Mouse (Mus musculus) kidney, adult 2 months (tissue): Measurements from ENCODE around the gene Grb7. TPM values are rescaled to one million over a fixed set of nuclear protein-coding genes. Genes with fewer than 3 reads are reported as not detected.

Source experiments
- DNase-seq: peaks from one replicate; pipeline ENCODE4 v3.0.0; 2021
- H3K27ac ChIP-seq: fragments of 200-500 bp; 2 replicates; pipeline ENCODE4 v1.5.1; 2012; ENCODE audit warnings: low read depth, low read length, control low read depth, inconsistent platforms; ENCODE audit not compliant: insufficient read depth
- H3K27me3 ChIP-seq: fragments of 200-500 bp; replicated peaks from 2 replicates; pipeline ENCODE4 v1.6.1; 2012; ENCODE audit warnings: mild to moderate bottlenecking, moderate library complexity, low read length, inconsistent platforms; ENCODE audit not compliant: control insufficient read depth, insufficient read depth
- H3K36me3 ChIP-seq: fragments of 200-500 bp; 2 replicates; pipeline ENCODE4 v1.6.1; 2012; ENCODE audit warnings: mild to moderate bottlenecking, moderate library complexity, low read length, inconsistent platforms; ENCODE audit not compliant: control insufficient read depth, insufficient read depth
- H3K4me1 ChIP-seq: fragments of 200-500 bp; 2 replicates; pipeline ENCODE4 v1.6.1; 2011; ENCODE audit warnings: low read length; ENCODE audit not compliant: control insufficient read depth, insufficient read depth
- H3K4me3 ChIP-seq: fragments of 200-500 bp; 2 replicates; pipeline ENCODE4 v1.5.1; 2011; ENCODE audit warnings: mild to moderate bottlenecking, low read depth, low read length, control low read depth; ENCODE audit not compliant: insufficient read depth
- CTCF ChIP-seq: fragments of 200-500 bp; conservative IDR thresholded peaks from 2 replicates; pipeline ENCODE4 v1.5.1; 2011; ENCODE audit warnings: low read depth, mild to moderate bottlenecking, control low read depth, low read length, moderate library complexity, mixed read lengths; ENCODE audit not compliant: insufficient read depth, insufficient read length
- POLR2A ChIP-seq: fragments of 200-500 bp; IDR thresholded peaks from one replicate; pipeline ENCODE4 v1.6.1; 2011; ENCODE audit warnings: low read depth, low read length, control low read depth
- WGBS: fragments of 180-500 bp; shearing (Covaris S2); methylation state at CpG from one replicate; pipeline ENCODE4 v1.1.7; 2018; 5-methylcytosine and 5-hydroxymethylcytosine counted together
- polyA plus RNA-seq: library from polyadenylated mRNA; depleted of rRNA; stranded (reverse); fragments of >200 nt; gene quantifications from 2 replicates; pipeline ENCODE4 v1.2.3, GENCODE M21; 2012; rRNA removed

Gene Grb7
- polyA plus RNA-seq: 143 and 160 TPM in 2 replicates

DNA sequence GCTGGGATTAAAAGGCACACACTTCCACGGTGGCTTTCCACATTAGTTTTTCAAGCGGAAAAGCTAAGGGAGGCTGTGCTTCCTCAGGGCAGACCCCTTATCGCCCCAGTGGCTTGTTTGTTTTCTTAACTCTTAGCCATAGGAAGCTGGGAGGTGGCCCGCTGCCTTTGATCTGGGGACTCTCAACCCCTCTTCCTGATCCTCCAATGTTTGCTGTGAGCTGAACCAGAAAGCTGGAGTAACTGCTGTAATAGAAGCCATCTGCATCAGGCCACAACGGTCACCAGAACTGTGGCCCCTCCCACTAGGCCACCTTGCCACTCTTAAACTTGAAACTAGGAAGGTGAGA lies at the start of gene Grb7:
TSS of gene Grb7 (plus strand) at position 182 of the 349 bp plus-strand sequence.
- peak within 1 kb of the TSS; percentile 98 for H3K27ac ChIP-seq

DNA sequence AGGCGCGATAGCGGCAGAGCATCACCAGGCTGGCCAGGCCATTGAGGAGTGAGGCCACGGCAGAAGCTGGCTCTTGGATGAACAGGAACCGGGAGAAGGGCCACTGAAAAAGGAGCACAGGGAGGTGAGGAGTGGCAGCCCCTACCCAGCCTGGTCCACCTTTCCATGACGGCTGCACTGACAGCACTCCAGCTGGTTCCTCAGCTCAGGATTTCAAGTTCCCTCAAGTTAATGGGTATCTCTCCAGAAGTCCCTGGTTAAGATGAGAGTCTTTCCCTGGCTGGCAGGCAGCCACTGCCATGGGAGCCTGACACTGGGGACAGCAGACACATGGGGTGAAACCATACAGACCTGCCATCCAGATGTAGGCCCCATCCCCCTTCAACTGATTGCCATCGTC lies 48.2 kb upstream of the Grb7 start:
- Histone ChIP-seq H3K27ac (no peak overlapping the region), H3K4me3 (no peak overlapping the region), H3K4me1 (peaks cover 24% of the 10 kb centered on the region), H3K36me3 (no peaks in the 10 kb centered on the region), H3K27me3 (no peaks in the 10 kb centered on the region)
- 87% methylated on average over 7 of the region's 7 CpGs for WGBS
- DNase-seq: no peak
- TF ChIP-seq CTCF: no peak
- TF ChIP-seq POLR2A: no peak

More for the DNA sequence above, at the start of gene Grb7:
- TF ChIP-seq CTCF (no peak), POLR2A (no peak)
- peaks cover 26% of the 10 kb centered on the region for H3K4me1 ChIP-seq
- no peaks in the 10 kb centered on the region for H3K27me3 ChIP-seq
- H3K36me3 ChIP-seq: peaks cover 1% of the 10 kb centered on the region
- H3K4me3 ChIP-seq: peak within 1 kb of the TSS; percentile 89
- WGBS: 7% methylated on average over 5 of the region's 5 CpGs
- no peak for DNase-seq

DNA sequence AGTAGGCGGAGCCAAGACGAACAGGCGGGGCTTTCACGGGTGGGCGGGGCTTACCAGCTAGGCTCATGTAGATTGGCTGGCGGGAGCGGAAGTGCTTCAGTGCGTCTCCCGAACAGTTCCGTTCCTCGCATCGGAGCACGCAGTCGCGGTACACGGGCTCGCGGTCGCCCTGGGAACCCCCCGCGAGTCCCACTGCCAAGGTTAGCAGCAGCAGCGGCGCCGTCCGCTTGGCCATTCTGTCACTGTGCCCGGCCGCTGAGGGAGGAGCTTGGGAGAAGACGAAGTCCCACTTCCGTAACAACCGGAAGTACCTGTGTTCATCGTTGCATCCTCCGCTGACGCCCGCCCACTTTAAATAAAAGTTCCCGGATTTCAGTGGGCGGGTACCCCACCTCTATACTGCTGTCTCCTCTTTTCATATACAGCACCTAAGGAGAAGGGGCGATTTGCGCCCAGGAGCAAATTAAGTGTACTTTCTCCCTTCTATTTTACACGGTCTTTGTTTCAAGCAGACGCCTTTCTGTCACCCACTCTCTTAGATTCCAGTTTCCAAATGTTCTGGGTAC lies 46.0 kb upstream of the Grb7 start, which contains the start of gene Pgap3:
TSS of gene Pgap3 (minus strand) at position 330 of the 566 bp plus-strand sequence.
- Histone ChIP-seq H3K36me3 (no peaks in the 10 kb centered on the region), H3K4me1 (peaks cover 11% of the 10 kb centered on the region; the same call in 1 of the 2 replicates), H3K27ac (peak within 1 kb of the TSS; percentile 100), H3K4me3 (peak within 1 kb of the TSS; percentile 98), H3K27me3 (no peaks in the 10 kb centered on the region)
- peak; percentile 94 for DNase-seq
- WGBS: 1% methylated on average over 40 of the region's 40 CpGs
- TF ChIP-seq CTCF (no peak), POLR2A (peak; percentile 25)

DNA sequence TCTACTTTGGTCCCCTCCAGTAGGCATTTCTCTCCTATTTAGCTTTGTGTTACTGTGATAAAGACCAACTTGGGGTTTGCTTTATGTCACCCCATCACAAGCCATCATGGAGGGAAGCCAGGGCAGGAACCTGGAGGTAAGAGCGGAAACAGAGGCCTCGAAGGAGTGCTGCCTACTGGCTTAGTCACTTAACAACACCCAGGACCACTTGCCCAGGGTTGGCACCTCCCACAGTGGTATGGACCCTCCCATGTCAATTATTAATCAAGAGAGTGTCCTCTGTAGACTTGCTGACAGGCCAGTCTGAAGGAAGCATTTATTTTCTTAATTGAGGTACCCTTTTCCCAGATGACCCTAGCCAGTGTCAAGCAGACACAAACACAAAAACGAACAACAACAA lies 45.4 kb upstream of the Grb7 start:
- WGBS: 22% methylated on average over 3 of the region's 3 CpGs
- Histone ChIP-seq H3K36me3 (no peaks in the 10 kb centered on the region), H3K4me3 (0 out of 2 replicates have a peak overlapping the region, but pooled peaks have one; percentile 18), H3K4me1 (peaks cover 11% of the 10 kb centered on the region; the same call in 1 of the 2 replicates), H3K27me3 (no peaks in the 10 kb centered on the region), H3K27ac (peak overlapping the region; percentile 100)
- DNase-seq: peak; percentile 90
- TF ChIP-seq CTCF (no peak), POLR2A (peak; percentile 62)

DNA sequence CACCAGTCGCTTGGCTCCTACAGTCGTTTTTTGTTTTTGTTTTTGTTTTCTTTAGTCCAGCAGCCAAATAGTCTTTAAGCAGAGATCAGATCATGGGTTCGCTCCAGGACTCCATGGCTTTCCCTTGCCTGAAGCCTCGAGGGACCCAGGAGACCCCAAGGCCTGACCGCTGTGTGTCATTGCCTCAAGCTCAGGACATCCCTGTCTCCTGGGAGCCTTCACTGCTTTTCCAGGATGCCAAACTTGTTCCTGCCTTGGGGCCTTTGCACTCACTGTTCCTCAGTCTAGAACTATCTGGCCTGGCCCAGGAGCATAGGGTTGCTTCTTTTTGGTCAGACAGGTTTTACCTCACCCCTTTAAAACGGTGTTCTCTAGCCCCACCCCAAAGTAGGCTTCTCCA lies 39.6 kb upstream of the Grb7 start:
- no peaks in the 10 kb centered on the region for H3K27me3 ChIP-seq
- no peak for TF ChIP-seq CTCF
- peaks cover 10% of the 10 kb centered on the region; the same call in 1 of the 2 replicates for H3K4me1 ChIP-seq
- H3K4me3 ChIP-seq: no peak overlapping the region
- 63% methylated on average over 6 of the region's 6 CpGs for WGBS
- no peak overlapping the region for H3K27ac ChIP-seq
- peak; percentile 45 for DNase-seq
- no peaks in the 10 kb centered on the region for H3K36me3 ChIP-seq

DNA sequence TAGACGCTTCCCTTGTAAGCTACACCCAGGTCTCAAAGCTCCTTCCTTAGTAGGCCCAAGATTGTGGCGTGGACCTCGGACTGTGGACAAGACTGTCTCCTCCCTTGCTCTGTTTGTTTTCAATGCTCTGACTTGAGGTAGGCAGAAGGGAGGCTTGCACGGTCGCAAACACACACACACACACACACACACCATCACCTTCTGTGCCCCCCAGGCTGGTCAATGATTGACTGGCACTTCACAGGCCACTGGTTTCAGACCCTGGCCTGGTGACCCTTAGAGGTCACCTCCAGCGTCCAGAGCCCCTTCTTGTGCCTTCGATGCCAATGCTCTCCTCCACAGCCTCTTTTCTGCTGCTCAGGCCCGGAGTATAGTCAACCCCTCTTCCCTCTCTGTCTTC lies 37.3 kb upstream of the Grb7 start:
- 24% methylated on average over 8 of the region's 8 CpGs for WGBS
- Histone ChIP-seq H3K36me3 (no peaks in the 10 kb centered on the region), H3K4me3 (peak overlapping the region; percentile 3; the same call in 1 of the 2 replicates), H3K4me1 (peaks cover 14% of the 10 kb centered on the region; the same call in 1 of the 2 replicates), H3K27me3 (no peaks in the 10 kb centered on the region), H3K27ac (peak overlapping the region; percentile 81)
- TF ChIP-seq POLR2A (no peak), CTCF (no peak)
- DNase-seq: peak; percentile 95

DNA sequence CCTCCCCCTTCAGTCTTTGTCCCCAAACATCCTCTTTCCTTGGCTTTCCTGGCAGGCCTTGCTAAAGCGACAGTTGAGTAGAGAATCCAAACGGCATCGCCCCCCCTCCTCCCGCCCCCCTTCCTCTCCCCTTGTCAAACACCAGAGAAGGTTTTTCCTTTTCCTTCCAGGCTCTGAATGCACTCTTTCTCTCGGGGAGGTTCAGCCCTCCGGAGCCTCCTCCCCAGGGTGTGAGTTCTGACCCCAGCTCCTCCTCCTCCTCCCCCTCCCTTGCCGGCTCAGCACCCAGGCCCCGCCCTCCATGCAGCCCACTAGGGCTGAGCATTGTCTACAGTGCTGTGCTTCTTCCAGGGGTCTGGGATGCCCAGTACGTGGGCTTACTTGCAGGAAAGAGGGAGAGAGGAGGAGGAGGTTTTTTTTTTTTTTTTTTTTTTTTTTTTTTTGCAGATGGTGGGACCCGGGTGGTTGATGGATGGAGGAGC lies 36.8 kb upstream of the Grb7 start:
- peak; percentile 77 for DNase-seq
- TF ChIP-seq POLR2A (no peak), CTCF (no peak)
- Histone ChIP-seq H3K4me1 (peaks cover 19% of the 10 kb centered on the region), H3K4me3 (peak overlapping the region; percentile 3; the same call in 1 of the 2 replicates), H3K27me3 (no peaks in the 10 kb centered on the region), H3K36me3 (no peaks in the 10 kb centered on the region), H3K27ac (peak overlapping the region; percentile 81; the same call in 1 of the 2 replicates)
- 4% methylated on average over 8 of the region's 10 CpGs for WGBS
